Mouse (Mus musculus) left cerebral cortex, postnatal 10 days (tissue): ENCODE measurements at regions not wholly inside any gene's neighbourhood (a gene's known extent, or its start where the extent isn't known, plus 50 kb on each side); places are given as distances from the start of the nearest gene placed in this dataset.
A peak's percentile ranks its signal among the peaks of the same experiment; 100 is the strongest.
"Not testable (repeated sequence)": the region's sequence is repeated elsewhere in the genome, so short reads cannot be mapped to it uniquely, and the experiment has no call there.

Experiments
- DNase-seq, 2 experiments: peaks; one replicate each; pipeline ENCODE4 v3.0.0; 2021 to 2022; ENCODE audit warnings: low spot score in 2 of 2, mixed read lengths in 1 of 2; ENCODE audit errors: extremely low spot score in 1 of 2
- intact Hi-C: fragments of 180-260 bp; cut with DNase I; formaldehyde crosslinking; loops from one replicate; pipeline ENCODE4 v1.15.1; 2025

- intact Hi-C loops, result no loop called here
- DNase-seq, result no peak
Observed at GRCm38 (mm10) chr1:26459892-26460291, 227.4 kb downstream of the 4931408C20Rik start.

- no peak for DNase-seq
- intact Hi-C loops, result no loop called here
Observed at GRCm38 (mm10) chr1:26426383-26426782, 260.9 kb downstream of the 4931408C20Rik start.

GRCm38 (mm10) chr1:26387938-26388897 lies 299.0 kb downstream of the 4931408C20Rik start:
- no peak for DNase-seq
- intact Hi-C loops, result no loop called here

- intact Hi-C loops, result no loop called here
- no peak for DNase-seq
Observed at GRCm38 (mm10) chr1:26340543-26340942, 346.7 kb downstream of the 4931408C20Rik start.

GRCm38 (mm10) chr1:26339876-26340275 lies 347.4 kb downstream of the 4931408C20Rik start:
- DNase-seq, intact Hi-C loops: not testable (repeated sequence)

- intact Hi-C loops, result no loop called here
Observed at GRCm38 (mm10) chr1:26289582-26289981, 397.7 kb downstream of the 4931408C20Rik start.

GRCm38 (mm10) chr1:26282885-26283613 lies 404.2 kb downstream of the 4931408C20Rik start:
- intact Hi-C loops, result no loop called here
- DNase-seq, result peak in 1 of 2 experiments; percentile 13

More at GRCm38 (mm10) chr1:26289582-26289981, 397.7 kb downstream of the 4931408C20Rik start:
- DNase-seq, result no peak

GRCm38 (mm10) chr1:26276606-26277005 lies 410.7 kb downstream of the 4931408C20Rik start:
- intact Hi-C loops, result no loop called here
- DNase-seq, result no peak

GRCm38 (mm10) chr1:26243351-26243750 lies 413.8 kb upstream of the Adgrb3 start:
- DNase-seq, result no peak
- intact Hi-C loops, result no loop called here

- DNase-seq, result no peak
- intact Hi-C loops, result no loop called here
Observed at GRCm38 (mm10) chr1:26229291-26230053, 400.0 kb upstream of the Adgrb3 start.

GRCm38 (mm10) chr1:26204443-26204842 lies 374.9 kb upstream of the Adgrb3 start:
- DNase-seq, result no peak
- intact Hi-C loops, result no loop called here
